Mouse (Mus musculus): Measurements from ENCODE around the gene Tmem81. TPM values are rescaled to one million over a fixed set of nuclear protein-coding genes. Genes with fewer than 3 reads are reported as not detected.

Tmem81 gene
- polyA plus RNA-seq, 1 experiment from 2014 or later, result 2.2 TPM

- H3K27me3 ChIP-seq, result peaks cover 90% of the 10 kb centered on the region
- 83% methylated on average over 3 of the region's 3 CpGs for WGBS
Observed at GRCm38 (mm10) chr1:132536416-132536815, 30.4 kb downstream of the Tmem81 start.

GRCm38 (mm10) chr1:132537736-132538135 lies 31.7 kb downstream of the Tmem81 start:
- no peak overlapping the region for H3K27ac ChIP-seq
- no peak overlapping the region for H3K4me2 ChIP-seq
- WGBS, result 87% methylated on average over 5 of the region's 5 CpGs
- no peaks in the 10 kb centered on the region for H3K36me3 ChIP-seq
- no peak overlapping the region for H3K9ac ChIP-seq (replicated peaks)
- H3K27me3 ChIP-seq, result peaks cover 92% of the 10 kb centered on the region
- no peak for ATAC-seq (ENCODE audit: insufficient number of reproducible peaks, insufficient read depth, low FRiP score, low TSS enrichment, low read depth)
- H3K4me1 ChIP-seq (replicated peaks), result peaks cover 43% of the 10 kb centered on the region
- no peak overlapping the region for H3K4me3 ChIP-seq (replicated peaks)
- H3K9me3 ChIP-seq, result no peaks in the 10 kb centered on the region

More at GRCm38 (mm10) chr1:132536416-132536815, 30.4 kb downstream of the Tmem81 start:
- no peaks in the 10 kb centered on the region for H3K9me3 ChIP-seq
- no peak for ATAC-seq (ENCODE audit: insufficient number of reproducible peaks, insufficient read depth, low FRiP score, low TSS enrichment, low read depth)
- no peak overlapping the region for H3K9ac ChIP-seq (replicated peaks)
- H3K27ac ChIP-seq, result no peak overlapping the region
- H3K4me2 ChIP-seq, result no peak overlapping the region
- no peaks in the 10 kb centered on the region for H3K36me3 ChIP-seq
- H3K4me1 ChIP-seq (replicated peaks), result peaks cover 37% of the 10 kb centered on the region
- no peak overlapping the region for H3K4me3 ChIP-seq (replicated peaks)

- Histone ChIP-seq H3K27ac (no peak overlapping the region), H3K9me3 (no peaks in the 10 kb centered on the region), H3K27me3 (peaks cover 94% of the 10 kb centered on the region), H3K4me2 (0 out of 2 replicates have a peak overlapping the region, but pooled peaks have one; percentile 18), H3K36me3 (no peaks in the 10 kb centered on the region), H3K9ac (replicated peaks) (no peak overlapping the region), H3K4me3 (replicated peaks) (no peak overlapping the region), H3K4me1 (replicated peaks) (peaks cover 27% of the 10 kb centered on the region)
- WGBS, result 49% methylated on average over 7 of the region's 7 CpGs
- ATAC-seq (ENCODE audit: insufficient number of reproducible peaks, insufficient read depth, low FRiP score, low TSS enrichment, low read depth), result no peak
Observed at GRCm38 (mm10) chr1:132540701-132541100, 34.7 kb downstream of the Tmem81 start.

GRCm38 (mm10) chr1:132541171-132541823 lies 35.3 kb downstream of the Tmem81 start:
- ATAC-seq (ENCODE audit: insufficient number of reproducible peaks, insufficient read depth, low FRiP score, low TSS enrichment, low read depth), result peak; percentile 69
- H3K27ac ChIP-seq, result no peak overlapping the region
- H3K27me3 ChIP-seq, result peaks cover 96% of the 10 kb centered on the region
- H3K4me3 ChIP-seq (replicated peaks), result no peak overlapping the region
- no peak overlapping the region for H3K9ac ChIP-seq (replicated peaks)
- peaks cover 27% of the 10 kb centered on the region for H3K4me1 ChIP-seq (replicated peaks)
- no peaks in the 10 kb centered on the region for H3K9me3 ChIP-seq
- no peaks in the 10 kb centered on the region for H3K36me3 ChIP-seq
- WGBS, result 4% methylated on average over 14 of the region's 14 CpGs
- H3K4me2 ChIP-seq, result 0 out of 2 replicates have a peak overlapping the region, but pooled peaks have one; percentile 18

GRCm38 (mm10) chr1:132541824-132542599 lies 36.0 kb downstream of the Tmem81 start:
- no peaks in the 10 kb centered on the region for H3K9me3 ChIP-seq
- H3K36me3 ChIP-seq, result no peaks in the 10 kb centered on the region
- peaks cover 91% of the 10 kb centered on the region for H3K27me3 ChIP-seq
- peak; percentile 22; the same call in 1 of the 2 replicates for ATAC-seq (ENCODE audit: insufficient number of reproducible peaks, insufficient read depth, low FRiP score, low TSS enrichment, low read depth)
- H3K9ac ChIP-seq (replicated peaks), result 0 out of 2 replicates have a peak overlapping the region, but pooled peaks have one; percentile 18
- H3K4me3 ChIP-seq (replicated peaks), result peak overlapping the region; percentile 35
- no peak overlapping the region for H3K27ac ChIP-seq
- peak overlapping the region; percentile 61 for H3K4me2 ChIP-seq
- WGBS, result 11% methylated on average over 5 of the region's 5 CpGs
- H3K4me1 ChIP-seq (replicated peaks), result peaks cover 27% of the 10 kb centered on the region

GRCm38 (mm10) chr1:132542762-132543306 lies 36.8 kb downstream of the Tmem81 start, which contains the start of gene Cntn2:
Gene Cntn2, minus strand, starts transcription at chr1:132543256.
- Histone ChIP-seq H3K36me3 (no peaks in the 10 kb centered on the region), H3K9me3 (no peaks in the 10 kb centered on the region), H3K27ac (no peak within 1 kb of the TSS), H3K4me1 (replicated peaks) (peaks cover 27% of the 10 kb centered on the region), H3K4me3 (replicated peaks) (peak within 1 kb of the TSS; percentile 35), H3K9ac (replicated peaks) (0 out of 2 replicates have a peak within 1 kb of the TSS, but pooled peaks have one; percentile 18), H3K27me3 (peaks cover 90% of the 10 kb centered on the region), H3K4me2 (peak within 1 kb of the TSS; percentile 61)
- 1% methylated on average over 30 of the region's 30 CpGs for WGBS
- no peak for ATAC-seq (ENCODE audit: insufficient number of reproducible peaks, insufficient read depth, low FRiP score, low TSS enrichment, low read depth)

- Histone ChIP-seq H3K4me1 (replicated peaks) (peaks cover 27% of the 10 kb centered on the region), H3K9ac (replicated peaks) (no peak overlapping the region), H3K36me3 (no peaks in the 10 kb centered on the region), H3K9me3 (no peaks in the 10 kb centered on the region), H3K4me3 (replicated peaks) (no peak overlapping the region), H3K4me2 (no peak overlapping the region), H3K27me3 (peaks cover 86% of the 10 kb centered on the region), H3K27ac (no peak overlapping the region)
- 74% methylated on average over 8 of the region's 8 CpGs for WGBS
- ATAC-seq (ENCODE audit: insufficient number of reproducible peaks, insufficient read depth, low FRiP score, low TSS enrichment, low read depth), result no peak
Observed at GRCm38 (mm10) chr1:132543789-132544188, 37.8 kb downstream of the Tmem81 start.

GRCm38 (mm10) chr1:132557901-132558631 lies 52.0 kb downstream of the Tmem81 start:
- Histone ChIP-seq H3K4me2 (no peak overlapping the region), H3K27ac (no peak overlapping the region), H3K36me3 (no peaks in the 10 kb centered on the region), H3K4me3 (replicated peaks) (no peak overlapping the region), H3K9me3 (no peaks in the 10 kb centered on the region), H3K4me1 (replicated peaks) (peaks cover 15% of the 10 kb centered on the region), H3K27me3 (peaks cover 37% of the 10 kb centered on the region), H3K9ac (replicated peaks) (no peak overlapping the region)
- 26% methylated on average over 9 of the region's 9 CpGs for WGBS
- ATAC-seq (ENCODE audit: insufficient number of reproducible peaks, insufficient read depth, low FRiP score, low TSS enrichment, low read depth), result peak; percentile 75

Other genes starting within 250 kb of the Tmem81 start
- gene Klhdc8a, start 207.6 kb upstream of the Tmem81 start, polyA plus RNA-seq (2016; fragmentation: Nextera tagmentation; extraction: Ambion mirVana), result 0.05 TPM in 1 of 2 replicates, not detected in the other
- 0.63 and 0.95 TPM in 2 replicates for gene Nuak2, start 190.1 kb upstream of the Tmem81 start, polyA plus RNA-seq (2016; fragmentation: Nextera tagmentation; extraction: Ambion mirVana)
- gene Tmcc2, start 114.9 kb upstream of the Tmem81 start, polyA plus RNA-seq (2016; fragmentation: Nextera tagmentation; extraction: Ambion mirVana), result 17.7 and 19.0 TPM in 2 replicates
- 21.2 and 21.3 TPM in 2 replicates for gene Dstyk, start 88.7 kb upstream of the Tmem81 start, polyA plus RNA-seq (2016; fragmentation: Nextera tagmentation; extraction: Ambion mirVana)
- 63.4 and 66.2 TPM in 2 replicates for gene Rbbp5, start 28.9 kb upstream of the Tmem81 start, polyA plus RNA-seq (2016; fragmentation: Nextera tagmentation; extraction: Ambion mirVana)
- gene Cntn2, start 37.0 kb downstream of the Tmem81 start, polyA plus RNA-seq (2016; fragmentation: Nextera tagmentation; extraction: Ambion mirVana), result 0.76 and 2.1 TPM in 2 replicates
- gene Nfasc, start 235.6 kb downstream of the Tmem81 start, polyA plus RNA-seq (2016; fragmentation: Nextera tagmentation; extraction: Ambion mirVana), result 0.81 and 0.91 TPM in 2 replicates

Data from limb, embryonic 12.5 days (tissue).